Mouse (Mus musculus) left cerebral cortex, postnatal 4 days (tissue): ENCODE data around the gene Arhgap32. TPM values are rescaled to one million over a fixed set of nuclear protein-coding genes. Genes with fewer than 3 reads are reported as not detected.

Experiments
- DNase-seq: peaks from one replicate; pipeline ENCODE4 v3.0.0-alpha.2; 2022
- intact Hi-C: fragments of 180-260 bp; cut with DNase I; formaldehyde crosslinking; loops from one replicate; pipeline ENCODE4 v1.15.1; 2025
- total RNA-seq, 2 experiments: library from RNA; stranded (reverse); gene quantifications; 2 replicates each; pipeline ENCODE4 v1.2.3; 2021

The Arhgap32 gene
- total RNA-seq, 2 experiments from 2014 or later: 197 to 209 TPM

DNA sequence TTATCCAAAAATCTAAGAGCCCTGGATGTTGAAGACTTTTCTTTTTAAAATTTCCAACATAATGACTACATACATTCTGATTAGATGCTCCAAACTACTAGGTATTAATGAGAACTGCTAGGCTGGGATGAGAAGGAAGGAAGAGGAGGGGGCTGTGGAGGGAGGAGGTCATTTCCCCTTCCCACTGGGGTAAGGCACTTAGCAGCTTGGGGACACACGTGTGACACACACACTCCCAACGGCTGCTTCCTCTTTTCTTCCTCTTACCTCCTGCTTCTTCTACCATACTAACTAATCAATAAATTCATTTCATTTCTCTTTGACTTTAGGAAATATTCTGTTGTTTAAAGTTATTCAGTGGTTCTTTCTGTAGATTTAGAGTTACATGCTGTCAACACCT is 65.2 kb downstream of the Arhgap32 start:
- DNase-seq: no peak
- intact Hi-C loops: no loop called here

DNA sequence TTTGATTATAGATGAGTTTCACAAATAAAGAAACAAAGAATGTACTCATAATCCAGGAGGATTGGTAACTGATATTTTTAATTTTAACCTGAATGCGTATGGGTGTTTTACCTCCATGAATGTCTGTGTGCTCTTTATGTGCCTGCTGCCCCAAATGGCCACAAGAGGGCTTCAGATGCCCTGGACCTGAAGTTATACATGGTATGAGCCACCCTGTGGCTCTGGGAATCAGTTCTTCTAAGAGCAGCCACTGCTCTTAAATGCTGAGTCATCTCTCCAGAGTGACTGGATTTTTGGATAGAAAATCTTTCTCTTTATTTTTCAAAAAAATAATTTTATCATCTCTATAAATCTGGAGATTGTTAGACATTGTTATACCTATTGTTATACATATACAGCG is 70.6 kb downstream of the Arhgap32 start:
- intact Hi-C loops: no loop called here
- DNase-seq: peak; percentile 19

DNA sequence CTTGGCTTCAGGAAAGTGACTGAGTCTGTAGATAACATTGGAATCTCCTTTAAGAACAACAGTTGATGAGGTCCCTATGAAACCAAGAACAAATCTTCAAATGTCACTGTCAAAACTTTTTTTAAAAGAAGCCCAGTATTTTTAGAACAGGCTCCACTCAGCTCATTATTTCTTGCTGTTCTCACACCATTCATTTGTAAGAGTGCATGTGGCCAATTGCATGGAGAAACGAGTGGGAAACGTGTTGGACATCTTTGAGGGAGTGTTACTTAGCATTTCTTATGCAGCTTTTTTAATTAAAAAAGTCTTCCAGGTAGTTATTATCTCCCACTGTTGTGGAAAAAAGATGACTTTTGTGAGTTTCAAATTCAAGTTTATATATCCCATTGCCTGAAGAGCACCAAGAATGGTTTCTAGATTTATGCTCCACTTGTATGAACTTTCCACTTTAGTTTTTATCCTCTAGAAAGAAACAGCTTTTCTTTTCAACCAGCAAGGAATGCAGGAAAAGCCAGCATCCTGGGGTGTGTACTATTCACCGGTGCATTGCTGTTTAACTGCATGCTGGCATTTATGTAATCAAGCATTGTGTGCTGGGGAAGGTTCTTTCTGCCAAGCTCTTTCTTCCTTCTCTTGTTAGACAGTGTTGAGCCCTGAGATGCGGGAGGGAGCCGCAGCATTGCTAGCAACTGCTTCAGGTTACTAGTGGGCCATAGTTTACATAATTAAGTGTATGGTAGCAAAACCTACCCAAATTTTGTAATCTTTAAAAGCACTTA is 76.5 kb downstream of the Arhgap32 start:
- intact Hi-C loops: no loop called here
- no peak for DNase-seq

DNA sequence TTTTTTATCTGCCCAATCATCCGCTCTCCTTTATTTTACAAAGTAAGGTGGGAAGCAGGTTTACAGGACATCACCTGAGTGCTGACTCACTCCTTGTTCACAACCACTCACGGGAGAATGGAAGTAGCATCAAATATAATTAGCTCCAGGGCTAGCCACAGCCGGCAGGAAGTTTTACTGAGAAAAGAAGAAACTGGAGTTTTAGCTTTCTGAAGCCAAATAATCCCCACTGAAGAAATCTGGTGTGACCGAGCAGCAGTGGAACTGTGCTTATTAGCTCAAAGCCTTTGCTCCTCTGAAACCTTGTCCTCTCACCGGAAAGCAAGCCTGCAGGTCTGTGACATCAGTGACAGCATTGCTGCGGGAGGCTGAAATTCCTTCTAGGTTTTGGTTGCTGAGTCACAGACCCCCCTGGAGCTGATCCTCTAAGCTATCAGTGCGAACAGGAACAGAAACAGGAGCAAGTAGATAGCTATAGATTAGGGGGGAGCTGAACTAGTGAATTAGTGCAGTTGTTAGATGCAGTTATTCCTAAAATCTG is 88.6 kb downstream of the Arhgap32 start:
- intact Hi-C loops: no loop called here
- DNase-seq: no peak

DNA sequence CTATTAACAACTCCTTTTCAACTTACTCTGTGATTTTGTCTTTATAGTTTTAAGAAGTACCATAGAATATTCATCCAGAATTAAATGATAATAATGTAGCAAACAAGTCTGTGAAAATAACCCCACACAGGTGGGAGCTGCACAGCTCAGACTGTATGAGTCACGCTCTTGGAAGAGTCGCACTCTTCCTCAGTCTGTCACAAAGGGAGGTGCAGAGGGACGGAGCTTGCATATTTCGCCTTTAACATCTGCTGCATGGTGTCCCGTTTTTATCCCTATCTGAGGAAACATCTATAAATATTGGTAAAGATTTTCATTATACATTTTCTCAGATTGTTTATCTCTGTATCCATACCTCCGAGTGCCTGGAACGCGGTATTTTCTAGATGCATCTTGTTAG is 91.2 kb downstream of the Arhgap32 start:
- intact Hi-C loops: no loop called here
- no peak for DNase-seq

DNA sequence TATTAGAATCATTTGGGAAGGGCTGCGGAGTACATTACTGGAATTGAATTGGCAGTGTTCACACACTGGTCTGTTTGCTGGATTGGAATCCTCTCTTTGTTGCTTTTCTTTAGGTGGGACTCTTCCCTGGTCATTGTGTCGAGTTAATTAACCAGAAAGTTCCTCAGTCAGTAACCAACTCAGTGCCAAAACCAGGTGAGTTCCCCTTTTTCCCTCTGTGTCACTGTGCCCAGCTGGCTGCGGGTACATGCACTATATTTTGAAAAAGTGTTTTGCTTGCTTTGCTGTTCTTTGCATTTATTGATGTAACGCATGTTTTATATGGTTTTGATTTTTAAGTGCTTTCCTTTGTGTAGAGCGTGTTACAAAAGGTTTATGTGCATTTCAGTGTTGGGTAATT is 92.1 kb downstream of the Arhgap32 start:
- intact Hi-C loops: no loop called here
- DNase-seq: no peak

DNA sequence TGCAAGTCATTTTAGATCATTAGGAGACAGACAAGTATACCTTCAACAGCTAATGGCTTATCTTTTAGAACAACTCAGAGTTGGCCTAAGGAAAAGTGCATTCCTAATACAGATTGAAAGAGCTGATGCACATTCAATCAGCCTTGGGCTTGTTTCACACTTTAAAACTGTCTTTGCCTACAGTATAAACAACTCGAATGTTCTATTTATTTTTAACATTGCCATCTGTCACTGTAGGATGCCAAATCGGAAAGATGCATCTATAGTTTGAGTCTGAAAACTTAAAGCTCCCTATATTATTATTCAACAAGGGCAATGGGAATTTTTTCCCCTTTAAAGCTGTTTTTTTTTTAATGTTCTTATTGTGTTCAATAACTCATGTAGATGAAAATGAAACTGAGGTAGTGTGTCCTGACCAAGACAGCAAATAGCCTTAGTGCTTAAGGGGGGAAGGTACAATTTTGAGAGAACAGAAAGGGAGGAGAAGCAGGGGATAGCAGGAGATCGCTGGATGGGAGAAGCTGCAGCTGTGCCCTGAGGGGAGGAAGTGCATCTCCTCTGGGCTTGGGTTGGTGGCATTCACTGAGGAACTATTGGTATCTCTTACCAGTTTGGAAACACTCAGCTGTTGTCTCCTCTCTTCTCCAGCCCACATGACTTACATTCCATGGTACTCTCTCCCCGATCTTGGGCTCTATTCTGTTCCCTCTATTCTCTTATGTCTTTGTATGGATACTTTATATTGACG is 101.1 kb downstream of the Arhgap32 start:
- intact Hi-C loops: no loop called here
- no peak for DNase-seq

DNA sequence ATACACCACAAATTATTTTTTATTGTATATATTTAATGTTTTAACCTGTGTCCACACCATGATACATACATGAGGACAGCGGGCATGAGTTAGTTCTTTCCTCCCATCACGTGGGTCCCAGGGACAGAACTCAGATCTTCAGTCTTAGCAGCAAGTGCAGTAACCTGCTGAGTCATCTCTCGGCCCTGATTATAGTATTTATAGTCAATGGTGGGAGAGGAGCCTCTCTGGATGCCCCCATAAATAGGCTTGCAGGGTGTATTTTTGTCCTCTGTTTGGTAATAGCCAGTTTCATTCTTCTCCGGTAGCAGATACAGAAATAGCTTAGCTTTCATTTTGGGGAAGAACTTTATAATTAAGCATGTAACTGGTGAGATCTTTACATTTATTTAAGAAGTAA is 103.5 kb downstream of the Arhgap32 start:
- no peak for DNase-seq
- intact Hi-C loops: no loop called here

DNA sequence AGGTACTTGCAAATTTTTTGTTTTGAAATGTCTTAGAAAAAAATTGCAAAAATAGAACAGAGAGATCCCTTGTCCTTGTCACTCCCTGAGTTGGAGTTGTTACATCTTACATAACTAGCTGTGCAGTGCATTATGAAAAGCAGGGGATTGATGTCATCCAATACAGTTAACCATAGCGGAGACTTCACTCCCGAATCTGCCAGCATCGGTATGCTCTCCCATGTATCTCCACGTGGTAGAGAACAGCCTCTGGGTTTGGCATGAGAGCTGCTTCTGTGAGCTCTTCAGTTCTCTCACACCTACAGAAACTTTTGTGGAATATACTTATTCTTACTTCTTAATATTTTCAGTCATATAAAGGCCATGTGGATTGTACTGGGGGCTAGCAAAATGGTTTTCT is 106.2 kb downstream of the Arhgap32 start:
- no peak for DNase-seq

DNA sequence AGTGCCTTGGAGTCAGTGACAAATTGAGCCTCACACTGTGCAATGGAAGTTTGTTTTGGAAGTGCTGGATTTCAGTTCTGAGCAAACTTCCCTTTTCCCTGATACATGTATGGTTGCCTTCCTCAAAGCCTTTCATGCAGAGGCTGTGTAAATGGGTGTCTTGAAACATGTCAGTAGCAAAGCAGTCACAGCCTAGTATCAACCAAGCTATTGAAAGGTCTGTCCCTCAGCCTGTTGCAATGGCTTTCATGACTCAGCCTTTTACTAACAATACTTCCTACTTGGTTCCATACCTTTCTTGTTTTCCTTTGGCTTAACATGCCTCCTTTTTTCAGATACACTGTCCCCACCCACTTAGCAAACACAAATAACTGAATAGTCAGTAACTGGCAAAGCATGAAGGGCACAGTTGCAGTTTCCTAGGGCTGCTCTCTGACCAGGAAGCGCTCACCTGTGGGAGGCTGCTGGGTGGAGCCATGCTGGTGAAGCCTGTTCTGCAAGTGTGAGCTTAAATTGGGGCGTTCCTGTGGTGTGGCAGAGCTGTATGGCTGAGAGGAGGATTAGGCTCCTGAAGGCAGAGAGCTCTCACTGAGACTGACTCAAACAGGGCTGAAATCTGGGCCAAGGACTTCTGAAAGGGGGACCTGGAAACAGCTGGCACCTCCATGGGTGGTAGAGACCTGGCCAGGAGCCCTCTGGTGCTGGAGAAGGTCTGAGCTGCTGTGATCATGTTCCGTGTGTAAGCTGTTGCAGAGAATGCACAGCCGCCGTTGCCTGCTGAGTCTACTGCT is 108.0 kb downstream of the Arhgap32 start:
- intact Hi-C loops: no loop called here
- peak; percentile 85 for DNase-seq

More for the DNA sequence above, 106.2 kb downstream of the Arhgap32 start:
- intact Hi-C loops: no loop called here

DNA sequence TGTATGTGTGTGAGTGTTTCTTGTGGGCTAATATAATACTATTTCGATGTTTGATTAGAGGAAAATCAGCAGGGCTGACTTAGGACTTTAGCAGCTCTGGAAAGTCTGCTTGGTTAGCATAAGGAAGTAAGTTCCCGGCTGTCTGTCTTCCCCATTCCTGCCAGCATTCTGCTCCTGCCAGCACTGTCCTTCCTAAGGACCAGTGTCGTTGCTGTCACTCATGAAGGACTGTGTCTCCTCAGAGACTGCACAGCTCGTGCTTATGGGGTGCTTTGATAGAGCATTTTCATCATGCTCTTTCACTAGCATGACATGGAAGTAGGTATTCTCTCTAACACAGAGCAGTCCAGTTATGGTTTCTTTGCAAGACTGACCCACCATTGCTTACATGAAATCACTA is 109.0 kb downstream of the Arhgap32 start:
- DNase-seq: no peak
- intact Hi-C loops: no loop called here

DNA sequence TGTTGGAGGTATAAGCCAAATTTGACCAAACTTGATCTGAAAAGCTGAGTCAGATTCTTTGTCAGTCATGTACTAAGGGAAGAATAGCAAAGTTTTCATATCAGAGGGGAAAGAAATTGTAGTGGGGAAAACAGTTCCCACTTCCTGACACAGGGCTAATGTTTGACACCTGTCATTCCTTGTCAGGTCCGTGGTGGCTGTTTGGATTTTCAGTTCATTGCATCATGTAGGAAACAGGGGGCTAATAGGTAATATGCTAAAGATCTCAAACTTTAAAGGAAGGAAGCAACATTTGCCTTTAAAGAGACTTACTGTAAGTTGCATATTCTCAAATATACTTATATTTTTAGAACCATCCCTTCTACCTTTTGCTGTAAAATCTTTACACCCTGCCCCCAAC is 109.6 kb downstream of the Arhgap32 start:
- intact Hi-C loops: no loop called here
- no peak for DNase-seq

DNA sequence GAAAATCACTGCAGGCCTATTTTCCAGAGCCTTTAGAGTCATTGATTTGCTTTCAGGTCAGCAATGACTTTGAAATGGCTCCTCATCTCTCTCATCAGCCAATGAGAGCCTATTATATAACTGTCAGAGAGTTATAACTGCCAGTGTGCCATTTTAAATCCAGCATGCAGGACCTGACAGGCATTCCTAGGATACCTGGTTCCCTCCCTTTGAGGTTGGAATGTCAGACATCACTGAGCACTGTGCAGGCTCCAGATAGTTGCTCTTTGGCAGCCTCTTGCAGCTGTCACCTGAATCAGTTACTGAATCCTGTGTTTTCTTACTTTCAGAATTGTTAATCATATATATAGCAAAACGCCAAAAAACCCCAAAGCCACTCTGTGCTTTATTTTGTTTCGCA is 111.1 kb downstream of the Arhgap32 start:
- intact Hi-C loops: no loop called here
- no peak for DNase-seq

DNA sequence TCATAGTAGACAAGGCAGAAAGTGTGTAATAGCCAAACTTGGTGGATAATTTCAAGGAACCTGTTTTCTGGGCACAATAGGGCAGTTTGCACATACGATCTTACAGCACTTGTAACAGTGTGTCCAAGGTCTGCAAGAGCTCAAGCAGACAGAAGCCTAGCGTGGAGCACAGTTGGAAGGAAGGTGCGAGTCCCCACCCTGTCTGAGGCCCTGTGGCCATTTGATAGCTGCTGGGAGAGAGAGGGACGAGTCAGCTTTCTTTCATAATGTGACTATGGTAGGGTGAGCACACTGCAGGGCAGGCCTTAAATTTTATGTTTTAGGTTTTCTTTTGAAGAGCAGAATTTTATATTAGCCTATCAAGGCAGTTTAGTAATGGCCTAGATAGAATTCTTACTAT is 117.7 kb downstream of the Arhgap32 start:
- intact Hi-C loops: no loop called here

DNA sequence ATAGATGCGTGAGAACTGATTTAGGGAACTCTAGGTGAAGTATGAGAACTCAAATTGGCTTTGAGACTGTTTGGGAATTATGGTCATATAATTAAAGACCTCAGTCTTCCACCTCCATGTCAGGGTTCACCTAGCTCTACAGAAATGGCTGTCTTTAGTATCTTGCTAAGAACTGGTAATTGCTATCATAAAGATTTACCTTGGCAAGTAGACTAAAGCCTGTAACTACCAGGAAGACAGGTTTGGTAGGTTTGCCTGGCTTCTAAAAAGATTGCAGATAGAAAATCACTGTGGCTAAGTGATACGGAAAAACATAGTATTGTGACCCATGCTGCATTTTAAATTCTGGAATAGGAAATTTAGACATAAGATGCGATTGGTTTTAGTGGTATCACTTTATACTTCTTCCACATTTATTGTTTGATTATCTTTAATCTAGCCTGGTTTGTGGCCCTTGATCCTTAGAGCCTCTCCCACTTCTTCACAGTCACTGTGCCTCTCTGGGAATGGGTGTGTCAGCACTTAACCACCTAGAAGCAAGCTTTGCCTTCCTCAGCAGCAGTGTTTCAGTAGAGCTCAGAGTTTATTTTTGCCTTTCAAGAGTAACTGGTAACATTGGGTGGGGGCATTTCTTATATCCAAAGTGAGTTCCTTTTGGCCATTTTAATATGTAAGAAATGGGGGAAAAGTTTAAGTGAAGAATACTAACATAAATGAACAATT is 119.0 kb downstream of the Arhgap32 start:
- DNase-seq: no peak
- intact Hi-C loops: no loop called here

More for the DNA sequence above, 117.7 kb downstream of the Arhgap32 start:
- no peak for DNase-seq

DNA sequence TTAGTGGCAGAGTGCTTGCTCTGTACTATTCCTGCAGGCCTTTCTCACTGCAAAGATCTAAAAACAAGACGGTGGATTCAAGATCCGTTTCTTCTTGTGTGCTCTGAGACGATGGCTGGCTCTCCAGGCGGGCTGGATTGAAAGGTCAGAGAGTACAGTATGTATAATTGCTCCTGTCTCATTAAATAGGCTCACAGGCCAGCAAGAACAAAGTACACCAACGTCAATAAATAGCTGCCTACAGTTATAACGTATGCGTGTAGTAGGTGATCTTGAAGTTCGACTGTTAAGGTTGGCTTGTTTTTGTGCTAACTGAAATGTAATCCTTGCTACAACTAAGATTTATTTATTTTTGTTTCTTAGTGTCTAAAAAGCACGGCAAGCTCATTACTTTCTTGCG is 123.0 kb downstream of the Arhgap32 start:
- DNase-seq: no peak
- intact Hi-C loops: no loop called here

DNA sequence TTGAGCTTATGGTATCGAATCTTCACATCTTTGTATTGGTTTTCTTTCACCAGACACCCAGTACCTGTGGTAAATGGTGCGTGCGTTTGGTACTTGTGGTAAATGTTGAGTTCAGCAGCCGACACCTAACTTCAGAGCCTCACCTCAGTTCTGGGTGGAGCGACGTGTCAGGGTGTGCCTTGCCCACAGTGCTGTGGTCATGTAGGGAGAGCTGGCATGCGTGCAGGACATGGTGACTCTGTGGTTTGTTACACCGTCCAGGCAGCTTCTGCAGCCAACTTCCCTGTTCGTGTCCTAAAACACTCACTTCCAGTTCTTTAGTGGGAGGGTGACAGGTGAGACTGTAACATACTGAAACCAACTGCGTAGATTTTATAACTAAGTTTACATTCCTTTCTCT is 123.5 kb downstream of the Arhgap32 start:
- intact Hi-C loops: no loop called here
- DNase-seq: no peak

DNA sequence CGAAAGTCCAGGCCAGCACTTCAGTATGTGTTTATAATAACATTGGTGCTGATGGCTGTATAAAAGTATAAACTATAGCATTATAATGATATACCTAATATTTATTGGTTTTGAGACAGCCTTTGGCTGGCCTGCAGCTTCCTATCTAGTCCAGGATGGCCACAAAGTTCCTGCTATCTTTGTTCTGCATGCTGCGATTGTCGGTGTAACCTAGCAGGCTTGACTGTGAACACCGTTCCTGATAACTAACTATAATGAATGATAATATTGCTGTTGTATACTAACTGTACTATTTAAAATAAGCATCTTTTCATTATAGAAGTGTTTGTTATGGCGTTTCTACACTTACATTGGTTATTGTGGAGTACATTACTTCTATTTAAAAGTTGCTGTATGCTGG is 124.5 kb downstream of the Arhgap32 start:
- intact Hi-C loops: no loop called here

DNA sequence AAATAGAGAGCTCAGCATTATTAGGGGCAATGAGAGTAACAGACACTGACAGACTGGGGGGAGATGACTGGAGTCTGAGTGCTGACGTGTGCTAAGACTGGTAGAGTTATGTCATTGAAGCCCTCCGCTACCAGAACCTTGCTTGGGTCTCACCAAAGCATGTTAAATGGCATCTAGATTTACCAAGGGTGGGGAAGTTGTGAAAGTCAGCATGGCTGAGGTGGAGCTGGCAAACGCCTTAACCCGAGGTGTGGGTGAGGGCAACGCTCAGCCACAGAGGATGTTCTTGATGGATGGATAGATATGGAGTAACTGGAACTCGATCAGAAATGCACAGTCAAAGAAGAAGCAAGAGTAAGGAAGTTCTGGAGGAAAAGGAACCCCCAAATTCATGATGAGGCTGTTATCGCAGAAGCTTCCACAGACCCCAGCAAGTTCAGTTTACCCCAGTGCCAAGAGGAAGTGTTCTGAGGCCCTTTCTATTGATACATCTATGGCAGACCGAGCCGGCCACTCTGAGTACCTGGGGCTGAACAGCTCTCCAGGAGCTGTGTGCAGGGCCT is 125.8 kb downstream of the Arhgap32 start:
- DNase-seq: no peak
- intact Hi-C loops: no loop called here

More for the DNA sequence above, 124.5 kb downstream of the Arhgap32 start:
- no peak for DNase-seq

DNA sequence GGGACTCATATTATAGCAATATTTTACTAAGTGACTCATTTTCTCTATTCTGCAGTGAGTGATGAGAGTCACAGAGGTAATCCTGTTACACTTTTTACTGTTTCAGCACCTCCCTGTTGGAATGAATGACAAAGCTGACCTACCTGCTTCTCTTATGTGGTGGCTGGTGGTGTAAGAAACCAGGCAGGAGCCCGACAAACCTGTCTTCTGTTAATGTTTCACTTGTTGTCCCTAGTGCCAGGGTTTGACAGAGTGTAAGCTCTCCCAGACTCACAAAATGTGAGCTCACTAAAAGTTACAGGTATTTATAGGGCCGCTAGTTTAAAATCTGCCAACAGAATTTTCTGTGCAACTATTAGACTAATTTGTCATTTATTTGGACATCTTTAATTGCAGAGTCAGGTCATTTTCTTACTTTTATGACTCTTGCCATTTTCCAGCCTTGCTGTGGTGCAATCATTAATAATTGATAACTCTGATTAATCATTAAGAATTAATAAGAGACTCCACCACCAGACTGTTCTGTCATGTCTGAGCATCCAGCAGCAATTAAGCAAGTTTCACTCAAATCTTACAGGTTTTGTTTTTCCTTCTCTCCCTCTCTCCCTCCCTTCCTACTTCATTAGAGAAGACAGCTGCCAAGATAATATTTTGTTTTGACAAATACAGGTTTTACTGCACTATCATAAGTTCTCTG is 127.1 kb downstream of the Arhgap32 start:
- DNase-seq: no peak
- intact Hi-C loops: no loop called here
